Mouse (Mus musculus) forebrain, embryonic 16.5 days (tissue): Measurements from ENCODE around the gene Pelo. TPM values are rescaled to one million over a fixed set of nuclear protein-coding genes. Genes with fewer than 3 reads are reported as not detected.
A peak's percentile ranks its signal among the peaks of the same experiment; 100 is the strongest.

ENCODE experiments used
- ATAC-seq: fragments of 200-750 bp; cut with Nextera tagmentation; 2 replicates; pipeline ENCODE4 v1.8.0; 2017; ENCODE audit warnings: mild to moderate bottlenecking, moderate library complexity
- H3K27ac ChIP-seq: fragments of 300-500 bp; sonication (generic); 2 replicates; pipeline ENCODE4 v1.5.1; 2014; ENCODE audit warnings: low read length, control low read depth
- H3K27me3 ChIP-seq: fragments of 300-500 bp; sonication (generic); replicated peaks from 2 replicates; pipeline ENCODE4 v1.6.1; 2014; ENCODE audit warnings: low read length; ENCODE audit not compliant: control insufficient read depth, insufficient read depth
- H3K36me3 ChIP-seq: fragments of 300-500 bp; sonication (generic); 2 replicates; pipeline ENCODE4 v1.6.1; 2014; ENCODE audit not compliant: control insufficient read depth, insufficient read depth
- H3K4me1 ChIP-seq: fragments of 300-500 bp; sonication (generic); replicated peaks from 2 replicates; pipeline ENCODE4 v1.6.1; 2014; ENCODE audit warnings: low read length; ENCODE audit not compliant: control insufficient read depth, insufficient read depth
- H3K4me2 ChIP-seq: fragments of 300-500 bp; sonication (generic); 2 replicates; pipeline ENCODE4 v1.6.1; 2014; ENCODE audit warnings: mild to moderate bottlenecking, low read length, control low read depth
- H3K4me3 ChIP-seq: fragments of 300-500 bp; sonication (generic); replicated peaks from 2 replicates; pipeline ENCODE4 v1.5.1; 2014; ENCODE audit warnings: mild to moderate bottlenecking, low read length, control low read depth
- H3K9ac ChIP-seq: fragments of 300-500 bp; sonication (generic); replicated peaks from 2 replicates; pipeline ENCODE4 v1.6.1; 2014; ENCODE audit warnings: low read depth, low read length, control low read depth
- H3K9me3 ChIP-seq: fragments of 300-500 bp; sonication (generic); 2 replicates; pipeline ENCODE4 v1.6.1; 2016; ENCODE audit warnings: low read length; ENCODE audit not compliant: control insufficient read depth
- WGBS: fragments of 180-500 bp; shearing (Covaris S2); extraction: QIAGEN DNeasy Blood & Tissue Kit; methylation state at CpG from one replicate; pipeline ENCODE4 v1.1.7; 2014; 5-methylcytosine and 5-hydroxymethylcytosine counted together
- polyA plus RNA-seq: library from polyadenylated mRNA; unstranded; fragments of >200 nt; fragmentation: Nextera tagmentation; extraction: Ambion mirVana; gene quantifications from 2 replicates; pipeline ENCODE4 v1.2.1, GENCODE M21; 2015

The Pelo gene
- polyA plus RNA-seq, 1 experiment from 2014 or later, result 4.5 TPM

DNA sequence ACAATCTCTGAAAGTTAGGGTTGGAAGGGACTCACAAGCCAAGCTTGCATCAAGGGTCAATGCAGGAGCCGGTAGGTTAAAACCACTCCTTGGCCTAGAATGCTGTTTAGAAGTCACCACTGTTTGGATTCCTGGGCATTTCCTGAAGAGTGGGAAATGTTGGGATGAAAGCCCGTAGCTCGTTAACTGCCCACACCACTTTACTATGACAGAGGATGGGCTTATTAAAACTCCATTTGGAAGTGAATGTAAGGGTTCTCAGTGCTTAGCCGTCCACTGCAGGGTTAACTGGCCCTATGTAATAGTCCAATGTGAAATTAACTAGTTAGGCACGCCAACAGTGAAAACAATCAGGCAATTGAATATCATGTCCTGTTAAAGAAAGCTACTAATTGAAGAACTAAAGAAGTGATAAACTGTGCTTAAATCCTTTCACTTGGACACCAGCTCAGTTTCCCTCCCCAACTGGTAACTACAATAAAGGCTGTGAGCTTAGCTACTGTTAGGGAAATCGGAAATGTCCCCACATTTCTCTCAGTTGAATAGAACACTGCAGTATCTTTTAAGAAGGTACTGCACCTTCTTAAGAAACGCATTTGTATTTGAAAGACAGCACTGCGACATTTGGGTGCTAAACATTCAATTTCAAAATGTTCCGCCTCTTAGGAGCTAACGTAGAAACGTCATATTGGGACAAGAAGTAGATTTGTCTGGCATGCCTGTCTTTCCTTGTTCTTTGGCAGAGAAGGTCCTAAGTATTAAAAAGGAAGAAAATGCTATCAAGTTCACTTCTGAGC lies 10.6 kb upstream of the Pelo start:
- ATAC-seq, result no peak
- peaks cover 12% of the 10 kb centered on the region for H3K4me1 ChIP-seq
- peak overlapping the region; percentile 97; the same call in 1 of the 2 replicates for H3K4me2 ChIP-seq
- no peaks in the 10 kb centered on the region for H3K9me3 ChIP-seq
- 17% methylated on average over 11 of the region's 11 CpGs for WGBS
- no peaks in the 10 kb centered on the region for H3K36me3 ChIP-seq
- H3K27me3 ChIP-seq, result peaks cover 3% of the 10 kb centered on the region; the same call in 1 of the 2 replicates
- H3K4me3 ChIP-seq, result peak overlapping the region; percentile 55
- H3K9ac ChIP-seq, result no peak overlapping the region; the same call in 1 of the 2 replicates
- H3K27ac ChIP-seq, result no peak overlapping the region

DNA sequence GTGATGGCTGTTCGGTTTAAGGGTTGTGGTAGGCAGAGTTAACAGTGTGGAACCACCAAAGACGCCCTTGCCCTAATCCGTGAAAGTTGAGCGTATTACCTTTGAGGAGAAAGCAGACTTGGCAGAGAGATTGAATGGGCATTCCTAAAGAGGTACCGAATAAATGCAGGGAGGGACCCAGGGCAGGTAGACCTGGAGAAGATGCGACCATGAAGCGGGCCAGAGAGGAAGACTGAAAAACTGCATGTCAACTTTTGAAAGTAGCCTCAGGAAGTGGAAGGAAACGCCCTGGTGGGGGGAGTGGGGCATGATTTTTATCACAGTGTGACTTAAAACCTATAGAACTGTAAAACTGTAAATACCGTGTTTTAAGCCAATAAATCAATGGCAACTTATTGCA lies 9.4 kb upstream of the Pelo start:
- Histone ChIP-seq H3K4me3 (no peak overlapping the region), H3K27me3 (peaks cover 3% of the 10 kb centered on the region; the same call in 1 of the 2 replicates), H3K9me3 (no peaks in the 10 kb centered on the region), H3K27ac (no peak overlapping the region), H3K4me1 (peaks cover 12% of the 10 kb centered on the region), H3K4me2 (no peak overlapping the region), H3K9ac (no peak overlapping the region), H3K36me3 (no peaks in the 10 kb centered on the region)
- 88% methylated on average over 9 of the region's 9 CpGs for WGBS
- ATAC-seq, result no peak

DNA sequence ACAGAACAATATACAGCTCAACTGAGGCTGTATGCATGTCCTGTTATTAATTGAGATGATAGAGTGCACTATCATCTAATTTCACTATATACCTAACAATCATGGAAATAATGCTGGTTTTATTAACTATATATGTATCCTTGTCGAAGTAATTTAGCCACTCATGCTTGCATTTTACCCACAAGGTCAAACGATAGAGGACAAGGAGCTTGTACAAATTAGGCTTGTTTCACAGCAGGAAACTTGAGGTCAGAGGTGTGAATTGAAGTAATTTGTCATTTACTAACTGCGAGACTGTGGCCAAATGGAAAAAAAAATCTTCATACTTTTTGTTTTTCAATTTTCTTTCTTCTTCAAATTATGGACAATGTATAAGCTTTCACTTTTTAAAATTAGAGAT lies 8.2 kb upstream of the Pelo start:
- Histone ChIP-seq H3K4me1 (peaks cover 12% of the 10 kb centered on the region), H3K36me3 (no peaks in the 10 kb centered on the region), H3K9me3 (no peaks in the 10 kb centered on the region), H3K4me2 (no peak overlapping the region), H3K27me3 (peaks cover 3% of the 10 kb centered on the region; the same call in 1 of the 2 replicates), H3K27ac (no peak overlapping the region), H3K9ac (no peak overlapping the region), H3K4me3 (no peak overlapping the region)
- no peak for ATAC-seq
- 81% methylated on average over 3 of the region's 3 CpGs for WGBS

DNA sequence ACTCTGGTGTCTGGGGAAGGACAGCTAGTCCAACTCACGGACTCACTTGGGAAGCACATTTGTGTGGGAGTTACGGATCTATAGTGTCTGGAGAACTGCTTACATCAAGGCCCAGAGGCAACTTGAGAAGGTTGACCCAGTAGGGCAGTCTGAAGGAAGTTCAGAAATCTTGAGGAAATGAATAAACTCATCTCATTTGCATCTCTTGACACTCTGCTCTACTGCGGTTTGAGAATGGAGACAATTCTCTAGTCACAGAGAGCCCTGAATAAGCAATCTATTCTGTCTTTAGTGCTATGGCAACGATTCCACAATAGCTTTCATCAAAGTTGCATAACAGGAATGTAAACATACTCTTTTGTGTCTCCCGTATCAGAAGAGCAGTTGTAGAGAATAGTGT lies 7.0 kb upstream of the Pelo start:
- Histone ChIP-seq H3K27me3 (peaks cover 3% of the 10 kb centered on the region; the same call in 1 of the 2 replicates), H3K4me2 (no peak overlapping the region), H3K4me3 (no peak overlapping the region), H3K36me3 (no peaks in the 10 kb centered on the region), H3K9ac (no peak overlapping the region), H3K9me3 (no peaks in the 10 kb centered on the region), H3K27ac (no peak overlapping the region), H3K4me1 (peaks cover 10% of the 10 kb centered on the region)
- ATAC-seq, result no peak
- WGBS, result 45% methylated on average over 5 of the region's 5 CpGs

DNA sequence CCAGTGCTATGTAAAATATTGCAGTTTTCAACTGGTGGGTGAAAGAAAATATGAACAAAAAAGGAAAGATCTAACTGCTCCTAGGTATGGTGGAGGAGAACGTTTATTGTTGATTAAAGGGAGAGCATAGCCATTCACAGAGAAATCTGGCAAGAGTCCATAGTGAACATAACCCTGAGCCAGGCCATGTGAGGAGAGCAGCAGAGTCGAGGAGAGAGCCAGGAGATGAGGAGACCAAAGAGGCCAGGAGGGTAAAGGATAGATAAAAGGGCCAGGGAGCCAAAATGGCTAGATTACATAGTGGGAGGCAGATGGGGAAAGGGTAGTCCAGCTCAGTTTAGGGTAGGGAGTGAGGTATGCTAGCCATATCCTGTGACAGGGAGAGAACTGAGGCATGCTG lies 6.2 kb upstream of the Pelo start:
- WGBS, result 36% methylated on average over 2 of the region's 2 CpGs
- Histone ChIP-seq H3K4me3 (no peak overlapping the region), H3K36me3 (no peaks in the 10 kb centered on the region), H3K4me1 (peaks cover 3% of the 10 kb centered on the region), H3K27ac (no peak overlapping the region), H3K9me3 (no peaks in the 10 kb centered on the region), H3K4me2 (no peak overlapping the region), H3K9ac (no peak overlapping the region), H3K27me3 (peaks cover 3% of the 10 kb centered on the region; the same call in 1 of the 2 replicates)
- ATAC-seq, result no peak

DNA sequence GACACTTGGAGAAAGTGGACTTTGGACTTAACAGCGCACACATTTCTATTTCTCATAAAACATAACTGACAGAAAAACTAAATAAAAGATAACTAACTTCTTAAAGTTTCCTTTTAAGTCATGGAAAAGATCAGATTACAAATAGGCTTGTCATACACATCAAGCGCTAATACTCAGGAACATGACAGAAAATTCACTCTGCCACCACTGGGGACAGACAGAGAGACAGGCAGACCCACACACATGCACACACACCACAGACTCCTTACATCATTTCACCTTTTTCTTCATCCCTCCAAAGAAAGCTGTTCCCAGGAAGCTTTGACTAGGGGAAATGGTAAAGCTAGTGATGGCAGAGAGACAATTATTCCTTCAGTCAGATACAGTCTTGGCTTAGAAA lies 5.4 kb upstream of the Pelo start:
- no peak for ATAC-seq
- WGBS, result 99% methylated on average over 2 of the region's 2 CpGs
- H3K36me3 ChIP-seq, result no peaks in the 10 kb centered on the region

DNA sequence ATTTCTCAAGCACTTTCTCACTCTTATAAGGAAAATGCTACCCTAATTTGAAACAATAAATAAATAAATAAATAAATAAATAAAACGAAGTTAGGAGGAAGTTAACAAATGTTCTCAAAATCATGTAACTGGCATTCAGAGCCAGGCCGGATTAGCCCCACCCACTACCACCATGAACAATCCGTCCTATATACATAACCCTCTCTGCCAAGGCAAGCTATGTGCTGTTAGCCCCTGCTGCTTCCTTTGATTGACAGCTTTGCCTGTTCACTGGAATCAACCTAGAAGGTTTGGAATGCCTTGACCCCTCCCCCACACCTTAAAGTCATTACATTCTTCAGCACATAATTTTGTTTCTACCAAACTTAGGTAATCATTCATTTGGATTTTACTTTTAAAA lies 1.5 kb upstream of the Pelo start:
- Histone ChIP-seq H3K27ac (no peak overlapping the region), H3K9me3 (0 out of 2 replicates have a peak, but pooled peaks cover 2% of the 10 kb centered on the region), H3K9ac (no peak overlapping the region), H3K4me1 (peaks cover 15% of the 10 kb centered on the region), H3K27me3 (no peaks in the 10 kb centered on the region), H3K4me3 (no peak overlapping the region), H3K4me2 (no peak overlapping the region), H3K36me3 (peaks cover 10% of the 10 kb centered on the region)
- 76% methylated on average over 3 of the region's 3 CpGs for WGBS
- ATAC-seq, result no peak

More for the DNA sequence above, 5.4 kb upstream of the Pelo start:
- no peaks in the 10 kb centered on the region for H3K9me3 ChIP-seq
- no peak overlapping the region for H3K4me3 ChIP-seq
- H3K27me3 ChIP-seq, result peaks cover 3% of the 10 kb centered on the region; the same call in 1 of the 2 replicates
- no peak overlapping the region for H3K27ac ChIP-seq
- H3K4me2 ChIP-seq, result no peak overlapping the region
- peaks cover 6% of the 10 kb centered on the region for H3K4me1 ChIP-seq
- H3K9ac ChIP-seq, result no peak overlapping the region

DNA sequence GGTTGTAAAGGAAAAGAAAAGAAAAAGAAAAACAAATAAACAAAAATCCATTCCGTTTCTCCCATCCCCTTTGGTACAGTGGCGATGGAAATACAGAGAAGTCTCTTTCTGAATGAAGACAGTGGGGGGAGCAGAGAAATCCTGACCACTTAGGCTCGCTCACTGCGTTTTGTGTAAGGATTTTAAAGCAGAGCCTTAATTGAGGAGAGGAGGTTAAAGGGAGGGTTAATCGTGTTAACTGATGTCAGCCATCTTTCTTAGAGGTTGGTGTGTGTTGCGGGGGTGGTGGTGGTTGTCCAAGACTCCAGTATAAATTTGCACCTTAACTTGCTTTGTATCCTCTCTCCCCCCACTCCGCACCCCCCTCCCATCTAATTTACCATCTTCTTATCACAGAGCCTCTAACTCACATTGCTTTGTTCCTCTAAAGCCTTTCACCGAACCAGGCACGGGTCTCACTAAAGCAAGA lies 1.0 kb upstream of the Pelo start:
- 55% methylated on average over 9 of the region's 9 CpGs for WGBS
- no peak for ATAC-seq
- Histone ChIP-seq H3K4me3 (peak overlapping the region; percentile 68; the same call in 1 of the 2 replicates), H3K4me2 (peak overlapping the region; percentile 99), H3K36me3 (peaks cover 10% of the 10 kb centered on the region), H3K9ac (no peak overlapping the region), H3K9me3 (0 out of 2 replicates have a peak, but pooled peaks cover 2% of the 10 kb centered on the region), H3K4me1 (peaks cover 15% of the 10 kb centered on the region), H3K27ac (no peak overlapping the region), H3K27me3 (no peaks in the 10 kb centered on the region)

DNA sequence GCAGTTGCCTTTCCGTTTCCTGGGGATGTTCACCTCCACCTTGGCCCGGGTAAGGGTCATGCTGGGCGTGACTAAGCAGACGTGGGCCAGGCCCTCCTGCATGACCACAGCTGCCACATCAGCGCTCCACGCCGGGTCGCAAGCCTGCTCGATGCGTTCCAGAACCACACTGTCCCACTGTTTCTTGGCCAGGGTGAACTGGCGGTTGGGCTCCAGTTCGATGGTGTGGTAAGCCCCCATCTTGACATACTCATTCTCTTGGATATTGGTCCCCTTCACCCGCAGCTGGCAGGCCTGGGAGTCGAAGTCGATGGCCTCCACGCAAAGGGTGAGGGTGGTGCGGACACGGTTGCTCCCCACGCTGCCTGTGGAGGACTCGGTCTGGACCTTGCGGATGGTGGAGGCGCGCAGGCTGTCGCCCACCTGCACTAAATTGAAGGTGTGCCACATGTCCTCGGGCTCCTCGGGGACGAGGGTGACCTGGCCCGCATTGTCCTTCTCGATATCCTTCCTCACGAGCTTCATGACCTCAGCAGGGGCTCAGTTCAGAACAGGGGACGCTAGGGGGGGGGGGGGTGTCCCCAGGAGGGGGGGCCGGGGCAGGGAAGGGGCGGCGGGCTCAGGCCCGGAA lies 476 bp downstream of the Pelo start:
- H3K27ac ChIP-seq, result 0 out of 2 replicates have a peak overlapping the region, but pooled peaks have one; percentile 10
- H3K9me3 ChIP-seq, result 0 out of 2 replicates have a peak, but pooled peaks cover 2% of the 10 kb centered on the region
- peak overlapping the region; percentile 68 for H3K4me3 ChIP-seq
- peak overlapping the region; percentile 70 for H3K9ac ChIP-seq
- peaks cover 15% of the 10 kb centered on the region for H3K4me1 ChIP-seq
- WGBS, result 12% methylated on average over 35 of the region's 35 CpGs
- H3K27me3 ChIP-seq, result no peaks in the 10 kb centered on the region
- peaks cover 10% of the 10 kb centered on the region for H3K36me3 ChIP-seq
- peak; percentile 67 for ATAC-seq
- H3K4me2 ChIP-seq, result peak overlapping the region; percentile 99
